Mouse (Mus musculus) heart, postnatal 10 days (tissue): ENCODE measurements at regions not wholly inside any gene's neighbourhood (a gene's known extent, or its start where the extent isn't known, plus 50 kb on each side); places are given as distances from the start of the nearest gene placed in this dataset.

ENCODE experiments used
- DNase-seq, 2 experiments: peaks; one replicate each; pipeline ENCODE4 v3.0.0; 2021
- intact Hi-C: fragments of 180-260 bp; cut with DNase I; formaldehyde crosslinking; loops from one replicate; pipeline ENCODE4 v1.15.1; 2025

DNA sequence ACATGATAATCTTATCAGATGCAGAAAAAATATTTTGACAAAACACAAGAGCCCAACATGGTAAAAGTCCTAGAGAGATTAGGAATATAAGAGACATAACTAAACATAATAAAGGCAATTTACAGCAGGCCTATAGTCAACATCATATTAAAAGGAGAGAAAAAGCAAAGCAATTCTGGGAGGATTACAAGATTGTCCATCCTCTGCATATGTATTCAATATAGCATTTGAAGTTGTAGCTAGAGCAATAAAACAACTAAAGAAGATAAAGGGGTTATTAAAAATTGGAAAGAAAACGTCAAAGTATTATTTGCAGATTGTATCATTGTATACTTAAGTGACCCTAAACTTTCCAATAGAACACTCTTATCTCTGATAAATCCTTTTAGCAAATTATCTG, 602.1 kb upstream of the Acvr2a start:
- DNase-seq: no peak
- intact Hi-C loops: no loop called here

DNA sequence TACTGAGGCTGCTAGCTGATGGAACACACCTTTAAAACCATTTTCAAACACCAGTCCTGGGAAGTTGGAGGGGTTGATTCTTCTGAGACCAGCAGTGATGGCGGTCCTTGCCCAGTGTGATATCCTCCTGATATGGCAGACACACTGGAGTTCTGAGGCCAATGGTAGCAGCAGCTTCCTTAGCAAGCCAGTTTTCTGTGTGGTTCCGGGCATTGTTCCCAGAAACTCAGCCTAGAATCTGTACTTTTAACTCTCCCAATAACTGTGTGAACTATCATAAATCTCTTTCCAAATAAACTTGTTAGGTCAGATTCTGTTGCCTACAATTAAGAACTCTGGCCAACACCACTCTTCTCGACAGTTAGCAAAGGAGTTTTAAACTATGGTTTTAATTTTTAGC, 593.1 kb upstream of the Acvr2a start:
- intact Hi-C loops: no loop called here
- peak; percentile 3 to 6 for DNase-seq

GRCm38 (mm10) chr2:48223084-48223799, 590.7 kb upstream of the Acvr2a start:
- DNase-seq: no peak
- intact Hi-C loops: no loop called here

- DNase-seq: no peak
- intact Hi-C loops: no loop called here
Observed at GRCm38 (mm10) chr2:48250174-48250573, 563.7 kb upstream of the Acvr2a start.

GRCm38 (mm10) chr2:48260299-48260698, 553.6 kb upstream of the Acvr2a start:
- intact Hi-C loops: no loop called here
- no peak for DNase-seq
